Mouse (Mus musculus) left cerebral cortex, adult 11 months (tissue): ENCODE measurements around the gene Trak1.

ENCODE experiments used
- DNase-seq: peaks from one replicate; pipeline ENCODE4 v3.0.0; 2022; ENCODE audit warnings: low spot score

The Trak1 gene

GRCm38 (mm10) chr9:121295221-121295620, 2.1 kb upstream of the Trak1 start:
- no peak for DNase-seq

DNA sequence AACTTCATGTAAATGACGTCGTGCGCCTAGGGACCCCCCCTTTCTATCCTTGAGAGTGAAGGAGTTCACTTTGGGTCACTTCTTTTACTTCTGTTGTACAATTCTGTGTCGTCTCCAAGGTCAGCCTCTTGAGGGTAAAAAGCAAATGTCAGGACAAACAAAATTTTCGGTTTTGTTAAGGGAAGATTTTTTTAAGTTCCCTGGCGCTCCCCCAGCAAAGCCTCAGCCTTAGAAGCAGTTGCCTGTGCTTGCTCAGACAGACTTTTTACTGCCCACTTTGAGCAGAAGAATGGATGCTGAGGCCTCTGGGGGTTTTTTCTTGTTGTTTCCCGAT, 730 bp downstream of the Trak1 start:
- DNase-seq, result no peak

- no peak for DNase-seq
Observed at GRCm38 (mm10) chr9:121298411-121299091, 1.2 kb downstream of the Trak1 start.

DNA sequence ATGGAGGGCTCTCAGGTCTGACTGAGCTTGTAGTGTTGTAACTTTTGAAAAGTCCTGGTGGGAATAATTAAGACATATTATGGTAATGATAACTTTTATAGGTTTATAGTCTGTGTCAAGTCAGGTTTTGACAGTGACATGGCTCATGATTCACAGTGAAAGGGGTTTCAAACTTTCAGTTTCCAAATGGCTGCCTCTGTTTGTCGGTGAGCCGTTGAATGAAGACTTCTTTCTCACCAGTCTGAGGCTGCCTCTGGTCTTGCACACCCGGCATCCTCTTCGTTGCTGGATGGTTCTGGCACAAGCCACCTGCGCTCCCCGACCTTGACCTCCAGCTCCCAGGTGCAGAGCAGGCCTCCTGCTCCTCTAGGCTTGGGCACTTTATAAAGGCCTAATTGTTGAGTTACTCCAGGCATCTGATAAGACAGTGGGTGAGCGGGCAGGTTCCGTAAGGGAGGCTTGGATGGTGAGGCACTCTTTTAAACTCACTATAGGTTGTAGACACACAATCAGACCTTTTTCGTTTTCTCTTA, 2.0 kb downstream of the Trak1 start:
- no peak for DNase-seq

- no peak for DNase-seq
Observed at GRCm38 (mm10) chr9:121299976-121300570, 2.8 kb downstream of the Trak1 start.

DNA sequence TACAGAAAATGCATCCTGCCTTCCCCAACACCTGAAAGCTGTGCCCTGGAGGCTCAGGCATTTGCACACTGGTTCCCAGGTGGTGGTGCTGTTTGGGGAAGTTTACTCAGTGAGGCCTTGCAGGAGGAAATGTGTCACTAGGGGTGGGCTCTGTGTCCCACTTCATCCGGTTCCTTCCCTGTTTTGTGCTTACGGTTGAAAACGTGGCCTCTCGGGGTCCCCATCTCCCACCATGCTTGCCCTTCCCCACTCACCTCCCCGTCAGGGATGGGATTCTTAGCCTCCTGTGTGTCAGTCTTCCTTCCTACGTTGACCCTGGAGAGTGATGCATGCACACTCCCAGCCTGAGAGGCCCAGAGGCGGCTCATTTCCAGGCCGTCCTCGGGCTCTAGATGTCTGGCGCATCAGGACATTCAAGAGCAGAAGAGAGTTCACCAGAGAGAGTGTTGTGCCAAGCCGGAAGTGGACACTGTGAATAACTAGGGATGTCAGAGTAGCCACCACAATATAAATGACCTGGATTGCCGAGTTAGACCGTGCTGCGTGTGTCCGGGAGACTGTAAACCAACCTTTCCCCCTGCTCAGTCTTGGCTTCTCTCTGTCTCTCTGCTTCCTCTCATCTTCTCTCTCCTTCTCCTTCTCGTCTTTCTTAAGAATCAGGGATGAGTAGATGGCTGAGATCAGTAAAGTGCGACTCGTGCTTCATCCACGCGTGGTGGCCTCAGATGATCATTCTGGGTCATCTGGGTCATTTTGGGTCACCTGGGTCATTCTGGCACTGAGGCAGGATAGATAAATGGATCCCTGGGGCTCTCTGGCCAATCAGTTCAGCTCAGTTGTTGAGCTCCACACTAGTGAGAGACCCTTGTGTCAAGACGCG, 4.0 kb downstream of the Trak1 start:
- DNase-seq, result no peak

- no peak for DNase-seq
Observed at GRCm38 (mm10) chr9:121302543-121302942, 5.2 kb downstream of the Trak1 start.

- no peak for DNase-seq
Observed at GRCm38 (mm10) chr9:121303086-121303485, 5.8 kb downstream of the Trak1 start.

- no peak for DNase-seq
Observed at GRCm38 (mm10) chr9:121303748-121304147, 6.4 kb downstream of the Trak1 start.

- no peak for DNase-seq
Observed at GRCm38 (mm10) chr9:121304520-121304919, 7.2 kb downstream of the Trak1 start.

GRCm38 (mm10) chr9:121305456-121305855, 8.2 kb downstream of the Trak1 start:
- no peak for DNase-seq

DNA sequence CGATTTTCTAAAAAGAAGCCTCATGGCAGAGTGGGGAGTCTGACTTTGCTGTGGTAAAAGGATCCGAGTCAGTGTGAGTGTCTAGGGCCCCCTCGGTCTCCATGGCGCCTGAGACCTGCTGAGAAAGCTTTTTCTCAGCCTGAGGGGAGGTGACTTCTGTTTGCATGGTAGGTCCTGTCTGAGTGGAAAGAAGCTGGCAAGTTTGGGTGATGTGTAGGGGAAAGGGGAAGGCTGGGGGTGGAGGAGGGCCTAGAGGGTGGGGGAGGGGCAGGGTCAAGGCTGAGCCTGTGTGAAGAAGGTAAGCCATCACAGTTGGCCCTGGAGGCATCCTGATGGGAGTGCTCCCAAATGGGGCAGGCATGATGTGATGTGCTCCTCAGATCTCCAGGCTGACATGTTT, 12.0 kb downstream of the Trak1 start:
- no peak for DNase-seq

GRCm38 (mm10) chr9:121310501-121310900, 13.2 kb downstream of the Trak1 start:
- no peak for DNase-seq

DNA sequence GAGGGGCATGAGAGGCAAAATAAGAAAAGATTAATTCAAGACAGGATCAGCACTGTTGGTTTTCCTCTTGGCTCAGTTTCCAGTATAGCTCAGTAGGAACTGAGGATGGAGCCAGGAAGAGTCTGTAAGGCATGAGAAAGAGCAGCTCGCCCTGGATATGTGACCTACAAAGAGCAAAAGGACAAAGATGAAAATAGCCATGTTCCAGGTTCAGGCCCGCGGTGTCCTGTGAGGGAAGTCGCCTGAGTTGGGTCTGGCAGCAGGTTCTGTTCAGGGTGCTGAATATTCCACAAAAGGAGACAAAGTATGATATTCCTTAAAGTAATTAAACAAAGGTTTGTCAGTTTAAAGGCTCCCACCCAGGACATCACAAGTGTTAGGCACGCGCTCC, 14.5 kb downstream of the Trak1 start:
- no peak for DNase-seq

GRCm38 (mm10) chr9:121312237-121312891, 15.1 kb downstream of the Trak1 start:
- no peak for DNase-seq

DNA sequence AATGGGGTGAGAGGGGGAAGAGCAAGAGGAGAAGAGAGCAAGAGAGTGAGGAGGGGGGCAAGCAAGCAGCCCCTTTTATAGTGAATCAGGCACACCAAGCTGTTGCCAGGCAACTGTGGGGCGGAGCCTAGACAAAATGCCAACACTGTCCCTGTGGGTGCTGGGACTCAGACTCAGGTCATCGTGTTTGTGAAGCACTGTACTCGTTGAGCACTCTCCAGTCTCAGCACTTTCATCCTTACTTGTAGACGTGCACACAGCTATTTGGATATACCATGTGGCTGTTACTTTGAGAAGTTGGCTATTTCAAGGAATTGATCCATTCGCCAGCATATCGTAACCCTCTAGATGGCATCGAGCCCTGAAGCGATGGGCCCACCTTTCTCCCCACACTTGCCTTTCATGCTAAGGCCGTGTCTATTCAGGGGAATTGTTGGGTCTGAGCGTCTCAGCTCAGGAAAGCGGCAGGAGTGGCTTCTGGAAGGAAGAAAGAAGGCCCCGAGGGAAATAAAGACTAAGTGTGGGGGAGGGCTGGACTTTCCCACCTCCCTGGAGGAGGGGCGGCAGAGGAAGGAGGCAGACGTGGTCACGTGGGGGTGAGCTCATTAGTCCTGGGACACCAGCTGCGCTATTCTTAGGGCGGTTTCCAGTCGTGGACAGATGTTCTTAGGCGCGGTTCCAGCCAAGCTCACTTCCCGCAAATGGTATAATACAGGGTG, 16.5 kb downstream of the Trak1 start:
- peak; percentile 53 for DNase-seq

- DNase-seq, result no peak
Observed at GRCm38 (mm10) chr9:121314541-121315152, 17.3 kb downstream of the Trak1 start.

- no peak for DNase-seq
Observed at GRCm38 (mm10) chr9:121315901-121316595, 18.7 kb downstream of the Trak1 start.

GRCm38 (mm10) chr9:121316621-121317405, 19.5 kb downstream of the Trak1 start:
- DNase-seq, result no peak
